Mouse (Mus musculus) G1E (cell line): ENCODE data around the gene Trp53i13.

Experiments
- CTCF ChIP-seq: IDR thresholded peaks from 2 replicates; pipeline ENCODE4 v1.5.1; 2012; ENCODE audit warnings: low read depth, low read length, inconsistent platforms, mixed read lengths
- GATA1 ChIP-seq: IDR thresholded peaks from 2 replicates; pipeline ENCODE4 v1.6.1; 2012; ENCODE audit warnings: borderline replicate concordance, low read length, inconsistent platforms, mixed read lengths
- POLR2AphosphoS5 ChIP-seq: IDR thresholded peaks from 2 replicates; pipeline ENCODE4 v1.6.1; 2012; ENCODE audit warnings: low read depth, low read length, inconsistent platforms; ENCODE audit not compliant: insufficient replicate concordance
- TAL1 ChIP-seq: conservative IDR thresholded peaks from 2 replicates; pipeline ENCODE4 v1.6.1; 2012; ENCODE audit warnings: low read depth, low read length, inconsistent platforms, mixed read lengths

- TF ChIP-seq CTCF = peak; percentile 84
- no peak for TF ChIP-seq GATA1
- no peak for TF ChIP-seq TAL1
- TF ChIP-seq POLR2AphosphoS5 = no peak
Observed at GRCm38 (mm10) chr11:77501392-77501791, 14.4 kb downstream of the Trp53i13 start.
